Mouse (Mus musculus): ENCODE measurements around the gene Gm49325.
"Not testable (repeated sequence)": the region's sequence is repeated elsewhere in the genome, so short reads cannot be mapped to it uniquely, and the experiment has no call there.

The Gm49325 gene

GRCm38 (mm10) chr10:77682994-77683393, 77.0 kb downstream of the Gm49325 start:
- DNase-seq (ENCODE audit: low spot score in 2 of 2), result no peak

GRCm38 (mm10) chr10:77684181-77684580, 78.2 kb downstream of the Gm49325 start:
- no peak for DNase-seq (ENCODE audit: low spot score in 2 of 2)

GRCm38 (mm10) chr10:77685895-77686664, 80.1 kb downstream of the Gm49325 start, which contains the start of gene Tspear:
Tspear (plus strand) TSS chr10:77686569.
- DNase-seq (ENCODE audit: low spot score in 2 of 2), result no peak

DNA sequence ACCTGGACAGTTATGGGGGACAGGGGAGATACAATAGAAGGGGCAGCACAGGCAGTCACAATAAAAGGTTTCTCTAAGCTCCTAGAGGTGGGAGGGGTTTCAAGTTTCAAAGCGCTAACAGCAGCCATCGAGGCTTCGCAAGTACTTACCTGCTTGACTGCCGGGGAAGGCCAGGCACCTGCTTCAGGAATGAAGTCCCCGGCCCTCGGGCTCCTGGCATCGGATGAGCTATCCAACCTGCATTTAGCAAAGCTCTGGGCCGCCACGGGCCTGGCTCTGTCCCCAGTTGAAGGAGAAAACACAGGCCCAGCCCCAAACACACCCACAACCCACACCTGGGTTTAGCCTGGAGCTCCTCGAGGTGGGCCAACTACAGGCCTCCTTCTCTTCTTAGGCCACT, 81.0 kb downstream of the Gm49325 start:
- no peak for DNase-seq (ENCODE audit: low spot score in 2 of 2)

- not testable (repeated sequence) for DNase-seq (ENCODE audit: low spot score in 2 of 2)
These were observed 84.4 kb downstream of the Gm49325 start, which contains the start of gene Gm19402 for GRCm38 (mm10) chr10:77690356-77690807. Gm19402 (minus strand) TSS chr10:77690757.

Data from frontal cortex, postnatal 25 days (tissue).